Comparison of ENCODE assay signal across 9 mouse cellular contexts in genomic region chr4:127935369-127935768, GRCm38 (mm10). TPM values are rescaled to one million over a fixed set of nuclear protein-coding genes. Genes with fewer than 3 reads are reported as not detected.
A peak's percentile ranks its signal among the peaks of the same experiment; 100 is the strongest.
DNase-seq lines count a peak whose midpoint lies in the region; ATAC-seq and TF ChIP-seq lines count a peak whose summit lies in the region.
"Had no signal": no experiment of that assay in that cellular context is flagged by ENCODE, and none has a peak within 500 bp of the region (broad histone marks: within the 10 kb centered on the region; RNA-seq: fewer than 3 reads in every experiment).

No protein-coding gene starts in this region.

- H3K36me3 ChIP-seq in kidney, postnatal 0 days (ENCODE audit: insufficient read depth, low read length) = no peaks in the 10 kb centered on the region
- H3K36me3 ChIP-seq in kidney, embryonic 15.5 days = no peaks in the 10 kb centered on the region
- H3K36me3 ChIP-seq: embryonic facial prominence, embryonic 15.5 days had no signal

- no peak overlapping the region for H3K27ac ChIP-seq in kidney, postnatal 0 days
- no peak overlapping the region for H3K27ac ChIP-seq in kidney, embryonic 15.5 days
- H3K27ac ChIP-seq: embryonic facial prominence, embryonic 15.5 days had no signal

- H3K4me2 ChIP-seq in kidney, postnatal 0 days (ENCODE audit: low read length) = no peak overlapping the region
- no peak overlapping the region for H3K4me2 ChIP-seq in kidney, embryonic 15.5 days
- H3K4me2 ChIP-seq: embryonic facial prominence, embryonic 15.5 days had no signal

- H3K9me3 ChIP-seq in kidney, postnatal 0 days (replicated peaks; ENCODE audit: low read length) = no peaks in the 10 kb centered on the region
- no peaks in the 10 kb centered on the region for H3K9me3 ChIP-seq in kidney, embryonic 15.5 days (replicated peaks)
- H3K9me3 ChIP-seq: embryonic facial prominence, embryonic 15.5 days had no signal

- peak; percentile 30 for DNase-seq in cerebellum, adult 11 months
- peak; percentile 7 for DNase-seq in kidney, postnatal 0 days (ENCODE audit: low spot score)
- DNase-seq in adrenal gland, postnatal 14 days = peak; percentile 9
- DNase-seq in kidney, postnatal 4 days = peak; percentile 35
- peak; percentile 45 for DNase-seq in testis, postnatal 10 days (ENCODE audit: low spot score)
- no peak for DNase-seq in urinary bladder, adult 18-20 months (ENCODE audit: low spot score in 2 of 2)

- no peaks in the 10 kb centered on the region for H3K27me3 ChIP-seq in kidney, postnatal 0 days (ENCODE audit: insufficient read depth, low read length)
- H3K27me3 ChIP-seq in kidney, embryonic 15.5 days = no peaks in the 10 kb centered on the region
- H3K27me3 ChIP-seq: embryonic facial prominence, embryonic 15.5 days had no signal

- H3K9ac ChIP-seq in kidney, postnatal 0 days (ENCODE audit: low read depth, low read length) = no peak overlapping the region
- H3K9ac ChIP-seq in kidney, embryonic 15.5 days = no peak overlapping the region
- H3K9ac ChIP-seq: embryonic facial prominence, embryonic 15.5 days had no signal

- 55% methylated on average over 3 of the region's 3 CpGs for WGBS in kidney, postnatal 0 days
- 54% methylated on average over 3 of the region's 3 CpGs for WGBS in kidney, embryonic 15.5 days

- no peak for ATAC-seq in cerebellum, adult (ENCODE audit: insufficient number of reproducible peaks, low FRiP score, low TSS enrichment)
- no peak for ATAC-seq in kidney, postnatal 0 days (replicated peaks; ENCODE audit: low FRiP score, low read depth)
- no peak for ATAC-seq in kidney, embryonic 15.5 days (replicated peaks; ENCODE audit: low FRiP score)

- peak; percentile 67 for TF ChIP-seq CTCF in kidney, postnatal 0 days (IDR thresholded peaks at IDR 0.05; ENCODE audit: low read depth)

- H3K4me3 ChIP-seq in kidney, postnatal 0 days (replicated peaks; ENCODE audit: low read depth, low read length) = no peak overlapping the region
- H3K4me3 ChIP-seq in kidney, embryonic 15.5 days (replicated peaks) = no peak overlapping the region
- H3K4me3 ChIP-seq: embryonic facial prominence, embryonic 15.5 days had no signal

- no peaks in the 10 kb centered on the region for H3K4me1 ChIP-seq in kidney, postnatal 0 days (replicated peaks; ENCODE audit: insufficient read depth, low read length)
- no peaks in the 10 kb centered on the region for H3K4me1 ChIP-seq in kidney, embryonic 15.5 days
- H3K4me1 ChIP-seq: embryonic facial prominence, embryonic 15.5 days had no signal

RNA-seq across cellular contexts. Expression of gene CK137956, which starts 35.4 kb away (rescaled TPM):
- not detected in 2 replicates for polyA plus RNA-seq in kidney, postnatal 0 days (2015; fragmentation: Nextera tagmentation; extraction: Ambion mirVana)
- not detected in 2 replicates for polyA plus RNA-seq in kidney, embryonic 15.5 days (2015; fragmentation: Nextera tagmentation; extraction: Ambion mirVana)
- total RNA-seq in adrenal gland, postnatal 14 days (2021) = not detected in 2 replicates
- polyA plus RNA-seq: embryonic facial prominence, embryonic 15.5 days had no signal

RNA-seq across cellular contexts. Expression of gene Csmd2, which starts 52.3 kb away (rescaled TPM):
- 0.04 and 0.05 TPM in 2 replicates for polyA plus RNA-seq in kidney, postnatal 0 days (2015; fragmentation: Nextera tagmentation; extraction: Ambion mirVana)
- 0.18 and 0.23 TPM in 2 replicates for polyA plus RNA-seq in kidney, embryonic 15.5 days (2015; fragmentation: Nextera tagmentation; extraction: Ambion mirVana)
- 0.59 and 1.6 TPM in 2 replicates for total RNA-seq in adrenal gland, postnatal 14 days (2021)

Comparison
In these comparisons a context has a peak if more than half of its experiments do, and no peak if none do; other contexts are left out.
1. DNase-seq: peak in cerebellum, adult 11 months (single experiment), kidney, postnatal 0 days (single experiment), adrenal gland, postnatal 14 days (single experiment), kidney, postnatal 4 days (2 of 2) and testis, postnatal 10 days (single experiment); none in urinary bladder, adult 18-20 months (0 of 2).